Mouse (Mus musculus): ENCODE results near the gene S1pr2.

- no peak for TF ChIP-seq EP300 (IDR thresholded peaks at IDR 0.05; ENCODE audit: low read length)
- TF ChIP-seq CTCF (conservative IDR thresholded peaks at IDR 0.05 in 1 of 2, IDR thresholded peaks at IDR 0.05 in 1 of 2; ENCODE audit: low read depth in 2 of 2, low read length in 2 of 2), result no peak
- no peak for TF ChIP-seq MAX (IDR thresholded peaks at IDR 0.05; ENCODE audit: low read length)
- TF ChIP-seq CHD2 (IDR thresholded peaks at IDR 0.05; ENCODE audit: low read length), result no peak
- TF ChIP-seq ZNF384 (IDR thresholded peaks at IDR 0.05; ENCODE audit: low read depth, low read length), result no peak
Observed at GRCm38 (mm10) chr9:20943396-20943795, 33.2 kb downstream of the S1pr2 start.
